Mouse (Mus musculus): ENCODE measurements around the gene Pcgf6.
"Not testable (repeated sequence)": the region's sequence is repeated elsewhere in the genome, so short reads cannot be mapped to it uniquely, and the experiment has no call there.

The Pcgf6 gene

DNA sequence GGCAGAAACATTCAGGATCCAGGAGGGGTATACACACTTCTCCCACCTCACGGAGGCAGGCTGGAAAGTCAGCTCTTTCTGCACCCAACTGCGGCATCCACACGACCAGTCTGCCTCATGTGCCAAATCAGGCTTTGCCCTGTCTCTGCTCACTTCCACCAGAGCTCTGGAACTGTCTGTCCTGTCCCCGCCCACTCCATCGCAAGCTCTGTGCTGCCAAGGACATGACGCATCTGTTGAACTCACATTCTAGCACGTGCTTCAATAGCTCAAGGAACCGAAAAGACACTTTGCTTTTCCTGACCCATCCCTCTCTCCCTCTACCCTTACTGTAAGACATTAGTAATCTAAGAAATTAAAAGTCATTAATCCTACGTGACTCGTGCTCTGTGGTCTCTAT is 25.8 kb downstream of the Pcgf6 start:
- DNase-seq = no peak

DNA sequence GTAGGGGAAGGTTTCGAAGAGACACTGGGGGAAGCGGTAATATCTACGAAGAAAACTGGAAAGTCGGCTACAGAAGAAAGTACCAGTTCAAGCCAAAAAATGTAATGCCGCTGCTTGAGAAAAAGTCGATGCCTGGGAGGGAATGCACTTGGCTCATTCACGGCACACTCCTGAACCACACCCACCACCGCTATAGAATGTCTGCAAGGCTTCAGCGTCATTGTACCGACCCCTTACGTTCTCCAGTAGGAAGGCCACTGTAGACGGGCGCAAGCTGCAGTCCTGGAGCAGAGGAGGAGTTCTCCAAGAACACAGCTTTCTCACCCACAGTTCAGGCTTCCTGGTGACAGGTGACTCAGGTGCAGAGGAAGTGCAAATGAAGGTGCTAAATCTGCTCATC is 27.2 kb downstream of the Pcgf6 start:
- DNase-seq = no peak

DNA sequence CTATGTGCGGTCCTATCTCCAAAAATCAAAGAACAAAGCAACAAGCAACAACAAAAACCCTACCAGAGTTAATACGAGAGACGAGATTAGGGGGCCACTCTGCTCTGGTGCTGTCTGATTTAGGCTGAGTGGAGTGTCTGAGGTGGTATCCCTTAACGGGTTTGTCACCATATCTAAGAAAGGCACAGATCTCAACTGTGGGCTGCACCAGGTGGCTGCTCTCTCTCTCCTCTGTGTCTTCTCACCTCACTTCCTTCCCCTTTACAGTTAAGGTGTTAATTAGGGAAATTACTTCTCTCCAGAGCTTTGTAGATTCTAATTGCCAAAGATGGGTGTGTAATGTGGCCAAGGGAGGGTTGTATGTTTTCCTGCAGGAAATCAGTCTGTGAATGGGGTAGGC is 28.0 kb downstream of the Pcgf6 start:
- DNase-seq = no peak

DNA sequence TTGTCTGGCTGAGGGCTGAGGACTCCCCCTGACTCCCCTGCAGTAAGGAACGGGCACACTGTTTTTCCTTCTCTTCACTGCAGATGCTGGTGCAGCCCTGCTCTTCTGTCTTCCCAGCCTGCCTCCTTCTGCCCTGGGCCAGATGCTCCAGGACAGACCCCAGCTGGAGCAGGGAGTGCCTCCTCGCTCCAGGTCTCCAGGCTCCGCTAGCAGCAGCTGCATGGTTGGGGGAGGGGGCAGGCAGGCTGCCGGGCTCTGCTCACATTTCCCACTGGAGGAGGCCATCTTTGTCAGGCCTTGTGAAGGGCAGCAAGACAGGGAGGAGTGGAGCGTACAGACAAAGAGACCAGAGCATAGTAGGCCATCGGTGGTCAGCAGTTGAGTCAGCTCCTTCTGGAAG is 31.4 kb downstream of the Pcgf6 start:
- peak in 1 of 2 experiments; percentile 23 for DNase-seq

DNA sequence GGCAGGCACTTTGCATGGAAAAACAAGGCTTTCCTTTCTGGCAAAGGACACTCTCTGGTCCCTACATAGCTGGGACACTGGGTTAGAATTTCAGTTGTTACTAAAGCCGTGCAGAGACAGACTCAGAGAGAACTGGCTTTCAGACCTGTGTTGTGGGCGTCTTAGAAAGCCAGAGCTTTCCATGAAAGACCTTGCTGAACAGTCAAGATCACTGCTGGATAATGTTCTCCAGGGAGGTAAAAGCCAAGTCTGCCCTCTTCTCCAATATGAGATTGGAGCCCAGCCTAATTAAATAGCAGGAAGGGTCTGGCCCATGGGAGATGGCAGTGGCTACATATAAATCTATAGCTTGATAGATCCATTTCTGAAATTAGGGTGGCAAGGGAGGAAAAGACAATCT is 32.4 kb downstream of the Pcgf6 start:
- DNase-seq = no peak

DNA sequence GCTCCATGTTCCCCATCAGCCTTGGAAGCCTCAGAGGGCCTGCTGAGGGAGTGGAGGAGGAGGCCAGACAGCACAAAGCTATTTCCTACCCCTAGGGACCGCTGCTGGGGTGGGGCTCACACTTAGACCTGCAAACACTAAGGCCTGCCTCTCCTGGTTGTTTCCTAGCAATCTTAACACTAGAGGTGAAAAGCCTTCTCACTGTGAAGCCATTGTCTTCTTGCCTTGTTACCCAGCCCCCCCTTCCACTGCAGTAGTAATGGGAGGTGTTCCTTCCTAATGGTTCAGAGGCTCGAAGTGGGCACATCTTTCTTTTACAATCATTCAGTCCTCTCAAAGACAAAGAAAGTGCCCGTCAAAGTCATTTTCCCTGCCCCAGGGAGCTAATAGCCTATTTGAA is 32.9 kb downstream of the Pcgf6 start:
- no peak for DNase-seq

DNA sequence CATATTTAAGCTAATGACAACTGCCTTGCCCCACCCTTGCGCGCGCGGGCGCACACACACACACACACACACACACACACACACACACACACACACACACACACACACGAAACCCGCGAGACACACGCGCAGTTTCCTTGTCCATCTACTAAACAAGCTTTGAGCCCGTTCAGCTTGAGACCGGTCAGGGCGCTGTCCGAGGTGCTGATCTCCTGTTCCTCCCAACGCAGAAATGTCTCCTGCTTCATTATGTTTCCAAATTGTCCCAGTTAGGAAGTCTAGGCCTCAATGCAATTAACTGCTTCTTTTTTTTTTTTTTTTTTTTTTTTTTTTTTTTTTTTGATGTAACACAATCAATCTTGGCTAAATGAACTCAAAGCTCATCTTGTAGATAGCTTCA is 34.2 kb downstream of the Pcgf6 start:
- peak; percentile 94 to 96 for DNase-seq

DNA sequence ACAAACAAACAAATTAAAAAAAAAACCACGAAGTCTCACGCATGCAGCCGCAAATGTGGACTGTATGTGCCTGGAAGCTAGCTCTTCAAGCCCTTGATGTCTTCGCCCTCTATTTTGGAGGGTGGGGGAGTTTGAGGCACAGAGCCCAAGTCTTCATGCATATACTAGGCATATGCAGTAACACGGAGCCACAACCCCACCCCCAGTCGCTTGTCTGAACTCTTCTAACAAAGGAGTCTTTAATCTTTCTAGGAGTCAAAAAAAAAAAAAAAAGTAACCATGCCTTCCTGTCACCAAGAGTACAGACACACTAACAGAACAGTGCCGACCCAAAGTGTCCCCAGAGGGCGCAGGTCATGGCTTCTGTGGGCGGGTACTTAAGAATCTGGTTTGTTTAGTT is 34.7 kb downstream of the Pcgf6 start:
- DNase-seq = no peak

DNA sequence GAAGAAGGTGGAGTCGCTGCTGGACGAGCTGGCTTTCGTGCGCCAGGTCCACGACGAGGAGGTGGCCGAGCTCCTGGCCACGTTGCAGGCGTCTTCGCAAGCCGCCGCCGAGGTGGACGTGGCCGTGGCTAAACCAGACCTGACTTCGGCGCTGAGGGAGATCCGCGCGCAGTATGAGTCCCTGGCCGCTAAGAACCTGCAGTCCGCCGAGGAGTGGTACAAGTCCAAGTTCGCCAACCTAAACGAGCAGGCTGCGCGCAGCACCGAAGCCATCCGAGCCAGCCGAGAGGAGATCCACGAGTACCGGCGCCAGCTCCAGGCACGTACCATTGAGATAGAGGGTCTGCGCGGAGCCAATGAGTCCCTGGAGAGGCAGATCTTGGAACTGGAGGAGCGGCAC is 35.3 kb downstream of the Pcgf6 start:
- DNase-seq = peak in 1 of 2 experiments; percentile 17

DNA sequence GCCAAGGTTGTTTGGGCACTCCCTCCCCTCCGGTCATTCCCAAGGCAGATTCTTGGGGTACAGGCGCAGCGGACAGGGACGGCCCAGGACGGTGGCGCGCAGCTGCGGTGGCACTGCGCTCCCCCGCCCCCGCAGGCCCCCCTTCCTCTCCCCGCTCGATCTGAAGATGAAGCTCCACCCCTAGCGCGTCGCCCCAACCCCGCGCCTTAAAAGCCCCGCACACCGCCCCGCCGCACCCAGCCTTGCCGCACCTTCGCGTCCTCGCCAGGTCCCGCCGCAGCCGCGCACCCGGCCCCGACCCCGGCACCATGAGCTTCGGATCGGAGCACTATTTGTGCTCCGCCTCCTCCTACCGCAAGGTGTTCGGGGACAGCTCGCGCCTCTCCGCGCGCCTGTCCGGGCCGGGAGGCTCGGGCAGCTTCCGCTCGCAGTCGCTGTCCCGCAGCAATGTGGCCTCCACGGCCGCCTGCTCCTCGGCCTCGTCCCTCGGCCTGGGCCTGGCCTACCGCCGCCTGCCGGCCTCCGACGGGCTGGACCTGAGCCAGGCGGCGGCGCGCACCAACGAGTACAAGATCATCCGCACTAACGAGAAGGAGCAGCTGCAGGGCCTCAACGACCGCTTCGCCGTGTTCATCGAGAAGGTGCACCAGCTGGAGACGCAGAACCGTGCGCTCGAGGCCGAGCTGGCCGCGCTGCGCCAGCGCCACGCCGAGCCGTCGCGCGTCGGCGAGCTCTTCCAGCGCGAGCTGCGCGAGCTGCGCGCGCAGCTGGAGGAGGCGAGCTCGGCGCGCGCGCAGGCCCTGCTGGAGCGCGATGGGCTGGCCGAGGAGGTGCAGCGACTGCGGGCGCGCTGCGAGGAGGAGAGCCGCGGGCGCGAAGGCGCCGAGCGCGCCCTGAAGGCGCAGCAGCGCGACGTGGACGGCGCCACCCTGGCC is 36.0 kb downstream of the Pcgf6 start, which contains the start of the genes Ina and Nt5c2:
Gene Ina, plus strand, starts transcription at position 252 of the 935 bp plus-strand sequence.
Gene Nt5c2, minus strand, starts transcription at position 707 of the 935 bp plus-strand sequence.
- DNase-seq = peak; percentile 64 to 76

DNA sequence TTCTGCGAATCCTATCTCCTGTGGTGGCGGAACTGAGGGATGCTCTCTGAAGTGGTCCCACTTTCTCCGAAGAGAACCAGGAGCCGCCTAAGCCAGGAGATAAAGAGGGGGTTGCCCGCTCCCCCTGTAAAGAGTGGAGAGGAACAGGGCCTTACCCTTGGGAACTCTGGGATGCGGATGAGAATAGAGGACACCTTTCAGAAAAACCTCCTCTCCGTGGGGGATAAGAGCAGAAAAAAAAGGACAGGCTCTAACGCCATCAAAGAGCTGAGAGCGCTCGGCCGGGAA is 36.6 kb downstream of the Pcgf6 start:
- no peak for DNase-seq

DNA sequence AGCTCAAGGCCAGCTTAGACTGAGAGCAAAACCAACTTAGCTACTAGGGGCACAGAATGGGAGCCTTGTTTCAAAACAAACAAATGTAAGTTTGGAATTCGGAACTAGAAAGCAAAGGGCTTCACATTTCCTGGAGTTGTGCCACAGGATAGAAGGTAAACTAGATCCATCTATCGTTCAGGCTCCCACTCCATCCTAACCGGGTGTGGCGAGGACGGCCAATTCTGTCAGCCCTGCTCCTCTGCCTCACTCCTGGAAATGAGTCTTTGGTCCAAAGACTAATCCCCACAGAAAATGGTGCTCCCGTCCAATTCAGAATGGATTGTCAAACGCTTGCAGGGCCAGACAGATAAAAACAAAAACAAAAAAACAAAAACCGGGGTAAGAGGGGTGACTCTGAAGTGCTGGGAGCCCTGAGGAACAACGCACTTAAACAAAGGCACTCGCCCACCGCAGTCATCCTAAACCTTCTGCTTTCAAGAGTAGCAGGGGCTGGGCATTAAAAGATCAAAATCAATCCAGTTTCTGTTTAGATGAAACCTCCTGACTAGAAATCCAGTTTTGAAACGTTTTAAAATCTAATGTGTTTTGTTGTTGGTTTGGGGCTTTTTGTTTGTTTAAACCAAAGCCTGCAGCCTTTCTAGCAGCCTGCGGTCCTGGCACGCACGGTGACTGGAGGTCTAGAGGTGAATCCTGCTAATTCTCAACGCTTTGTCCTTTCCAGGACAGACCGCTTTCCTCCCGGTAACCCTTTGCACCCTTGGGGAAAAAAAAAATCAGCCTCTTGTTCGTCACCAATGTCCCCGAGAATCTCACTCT is 37.2 kb downstream of the Pcgf6 start:
- DNase-seq = no peak

DNA sequence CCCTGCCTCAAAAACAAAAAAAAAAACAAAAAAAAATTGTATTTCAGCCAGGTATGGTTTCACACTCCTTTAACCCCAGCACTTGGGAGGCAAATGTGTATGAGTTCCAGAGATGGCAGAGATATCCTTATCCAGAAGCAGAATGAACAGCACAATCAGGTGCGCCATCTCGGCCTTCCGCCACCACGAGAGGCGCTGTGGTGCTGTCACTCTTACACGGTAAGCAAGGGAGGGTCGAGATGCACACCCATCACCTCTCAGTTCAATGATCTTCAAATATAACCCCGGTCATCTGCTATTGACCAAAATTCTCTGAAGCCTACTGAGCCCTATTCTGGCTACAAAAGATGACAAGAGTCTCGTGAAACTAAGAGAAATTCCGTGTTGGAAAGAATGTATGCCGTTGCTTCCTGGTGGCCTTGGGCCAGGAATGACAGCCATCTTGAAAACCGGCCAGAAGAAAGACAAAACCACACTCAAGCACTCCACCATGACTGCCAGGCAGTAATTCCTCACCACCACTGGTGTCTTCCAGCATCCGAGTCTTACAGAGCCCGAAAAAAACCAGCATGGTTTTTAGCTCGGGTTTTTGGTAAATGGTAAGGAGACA is 38.1 kb downstream of the Pcgf6 start:
- no peak for DNase-seq

DNA sequence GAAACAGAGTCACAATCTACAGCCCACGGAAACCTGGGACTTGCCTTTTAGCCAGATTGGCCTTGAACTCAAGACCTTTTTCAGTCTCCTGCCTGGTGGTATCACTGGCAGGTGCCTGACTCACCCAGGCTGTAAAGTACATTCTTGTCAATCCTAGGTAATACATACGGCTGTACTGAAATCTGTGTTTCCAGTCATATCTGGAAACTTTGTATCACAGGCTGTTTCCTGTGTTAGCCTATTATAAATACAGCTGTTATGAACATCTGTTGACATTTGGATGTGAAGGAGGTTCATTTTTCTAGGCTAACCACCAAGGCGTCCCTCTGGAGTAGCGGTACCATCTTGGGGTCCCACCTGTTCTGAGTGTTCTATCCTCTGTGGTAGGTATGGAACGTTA is 40.8 kb downstream of the Pcgf6 start:
- DNase-seq = no peak

DNA sequence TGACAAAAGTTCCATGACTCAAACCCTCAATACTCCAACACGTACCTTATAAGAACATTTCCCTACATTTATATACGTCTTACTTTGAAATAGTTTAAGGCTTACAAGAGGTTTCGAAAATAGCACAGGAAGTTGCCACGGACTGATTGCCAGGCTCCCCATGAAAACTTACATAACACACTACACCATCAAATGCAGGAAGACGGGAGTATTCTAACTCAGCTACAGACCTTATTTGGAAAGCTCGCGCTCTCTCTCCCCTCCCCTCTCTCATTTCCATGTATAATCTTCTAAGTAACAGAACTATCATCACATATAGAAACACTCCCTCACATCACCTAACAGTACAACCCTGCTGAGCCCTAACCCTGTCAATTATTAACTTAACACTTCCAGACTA is 41.3 kb downstream of the Pcgf6 start:
- no peak for DNase-seq

DNA sequence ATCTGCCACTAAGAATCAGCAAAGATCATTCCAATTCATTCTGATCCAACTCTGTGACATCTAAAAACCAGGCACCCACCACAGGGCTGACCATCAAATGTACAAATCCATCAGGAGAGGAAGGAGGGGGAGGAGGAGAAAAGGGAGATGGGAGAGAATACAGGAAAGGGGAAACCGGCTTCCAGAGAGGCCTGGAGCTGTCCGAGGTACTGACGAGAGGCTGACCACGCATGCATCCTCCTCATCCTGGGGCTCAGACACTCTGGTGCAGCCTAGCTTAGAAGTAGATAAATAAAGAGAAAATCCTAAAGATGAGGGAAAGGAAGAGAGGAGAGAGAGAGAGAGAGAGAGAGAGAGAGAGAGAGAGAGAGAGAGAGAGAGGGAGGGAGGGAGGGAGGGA is 44.4 kb downstream of the Pcgf6 start:
- peak; percentile 90 to 92 for DNase-seq

DNA sequence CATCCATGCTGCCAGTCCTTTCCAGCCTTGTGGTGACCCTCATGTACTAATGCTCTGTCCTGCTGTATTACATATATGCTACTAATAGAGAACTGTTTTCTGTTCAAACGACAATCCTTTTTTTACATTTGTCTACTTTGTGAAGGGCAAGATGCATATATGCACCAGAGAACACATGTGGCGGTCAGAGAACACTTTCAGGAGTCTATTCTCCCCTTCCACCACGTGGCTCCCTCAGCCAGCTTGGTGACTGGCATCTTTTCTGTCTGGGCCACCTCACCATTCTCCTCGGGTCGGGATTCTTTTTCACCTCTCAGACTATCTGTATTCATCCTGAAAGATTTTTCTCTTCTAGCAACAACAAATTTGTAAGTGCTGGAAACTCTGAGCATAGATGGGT is 44.8 kb downstream of the Pcgf6 start:
- no peak for DNase-seq

DNA sequence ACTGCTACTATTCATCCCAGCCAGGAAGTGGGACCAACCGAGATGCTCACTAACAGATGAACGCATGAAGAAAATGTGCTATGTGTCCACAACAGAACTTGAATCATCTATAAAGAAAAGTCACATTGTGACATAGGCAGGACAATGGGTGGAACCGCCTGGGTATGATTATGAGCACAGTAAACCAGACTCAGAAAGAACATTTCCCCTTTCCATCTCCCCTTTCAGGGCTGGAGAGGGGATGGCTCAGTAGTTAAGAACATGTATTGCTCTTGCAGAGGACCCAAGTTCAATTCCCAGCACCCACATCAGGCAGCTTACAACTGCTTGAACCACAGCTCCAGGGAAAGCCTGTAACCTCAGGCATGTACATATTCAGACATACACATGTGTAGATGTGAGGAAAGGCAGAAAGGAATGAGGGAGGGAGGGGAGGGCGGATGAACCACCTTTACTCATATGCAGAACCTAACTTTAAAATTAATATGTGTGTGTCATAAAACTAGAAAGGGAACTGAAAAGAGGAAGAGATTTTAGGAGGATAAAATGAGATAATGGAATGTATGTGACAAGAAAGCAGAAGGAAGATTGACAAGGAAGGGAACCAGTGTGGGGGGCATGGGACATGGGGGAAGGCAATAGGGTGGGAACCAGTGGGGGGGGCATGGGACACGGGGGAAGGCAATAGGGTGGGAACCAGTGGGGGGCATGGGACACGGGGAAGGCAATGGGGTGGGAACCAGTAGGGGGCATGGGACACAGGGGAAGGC is 46.8 kb downstream of the Pcgf6 start:
- no peak for DNase-seq

DNA sequence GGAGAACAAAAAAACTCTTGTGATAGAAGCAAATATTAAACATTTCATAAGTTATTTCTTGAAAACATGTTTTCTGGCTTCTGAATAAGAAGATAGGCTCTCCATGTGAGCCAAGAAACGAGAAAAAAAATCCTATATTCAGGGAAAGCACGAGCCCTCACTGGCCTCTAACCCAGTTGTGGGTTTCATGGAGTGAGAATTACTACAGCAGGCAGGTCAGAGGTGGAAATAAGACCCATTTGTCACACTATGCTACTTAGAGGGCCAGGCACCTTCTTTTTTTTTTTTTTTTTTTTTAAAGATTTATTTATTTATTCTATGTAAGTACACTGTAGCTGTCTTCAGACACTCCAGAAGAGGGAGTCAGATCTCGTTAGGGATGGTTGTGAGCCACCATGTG is 50.3 kb downstream of the Pcgf6 start:
- not testable (repeated sequence) for DNase-seq

DNA sequence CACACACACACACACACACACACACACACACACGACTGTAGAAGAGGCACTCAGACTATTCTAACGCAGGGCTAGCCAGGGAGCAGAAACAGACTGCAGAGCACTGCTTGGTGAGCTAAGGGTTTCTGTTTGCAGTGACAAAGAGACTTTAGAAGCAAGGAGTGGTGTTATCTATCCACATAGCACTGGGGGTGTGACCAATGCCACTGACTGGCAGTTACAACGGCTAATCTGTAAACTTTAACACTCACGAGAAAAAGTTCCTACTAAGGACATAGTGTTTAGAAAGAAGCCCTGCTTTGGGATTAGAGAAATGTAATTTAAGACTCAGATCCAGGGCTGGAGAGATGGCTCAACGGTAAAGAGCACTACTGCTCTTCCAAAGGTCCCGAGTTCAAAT is 51.0 kb downstream of the Pcgf6 start:
- no peak for DNase-seq

DNA sequence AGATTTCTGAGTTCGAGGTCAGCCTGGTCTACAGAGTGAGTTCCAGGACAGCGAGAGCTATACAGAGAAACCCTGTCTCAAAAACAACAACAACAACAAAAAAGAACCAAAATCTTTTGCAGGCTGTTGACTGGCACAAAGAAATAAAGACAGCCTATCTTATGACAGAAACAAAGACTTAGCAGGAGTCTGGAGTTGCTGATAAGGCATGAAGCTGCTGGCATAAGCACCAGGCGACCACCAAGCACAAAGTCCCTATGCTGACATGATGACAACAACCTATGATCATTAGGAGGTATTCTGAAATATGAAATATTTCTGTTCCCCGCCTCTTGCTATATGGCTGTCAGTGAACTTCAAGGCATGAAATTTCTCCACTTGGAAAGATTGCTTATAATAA is 51.8 kb downstream of the Pcgf6 start:
- no peak for DNase-seq

DNA sequence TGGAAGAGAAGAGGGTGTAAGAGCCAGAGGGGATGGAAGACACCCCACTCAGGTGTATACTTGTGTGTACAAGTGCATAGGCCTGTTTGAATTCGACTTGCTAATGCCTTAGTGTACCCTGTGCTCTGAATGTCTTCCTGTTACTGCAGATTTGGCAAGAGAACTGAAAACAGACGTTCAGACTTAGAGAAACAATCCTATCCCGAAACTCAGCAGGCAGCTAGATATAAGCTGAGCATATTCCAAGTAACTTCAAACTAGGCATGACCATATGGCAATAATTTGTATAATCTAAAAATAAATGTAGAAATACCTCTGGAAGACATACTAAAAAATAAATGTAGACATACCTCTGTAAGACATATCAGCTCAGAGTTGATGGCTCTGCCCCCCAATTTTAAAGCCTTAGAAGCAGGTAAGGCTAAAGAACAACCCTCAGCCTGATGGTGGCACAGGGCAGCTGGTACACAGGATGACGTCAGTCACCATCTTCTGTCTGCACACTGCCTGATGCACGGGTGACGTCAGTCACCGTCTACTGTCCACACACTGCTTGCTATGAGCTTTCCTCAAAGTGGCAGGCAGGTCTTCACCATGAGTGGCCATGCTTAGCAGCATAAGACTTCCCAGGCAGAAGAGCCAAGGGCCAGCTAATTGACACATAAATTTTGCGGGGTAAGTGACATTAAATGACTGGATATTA is 52.4 kb downstream of the Pcgf6 start:
- DNase-seq = no peak
